Mouse (Mus musculus): Measurements from ENCODE around the gene Zfp59. TPM values are rescaled to one million over a fixed set of nuclear protein-coding genes. Genes with fewer than 3 reads are reported as not detected.

Zfp59 gene
- total and polyA plus RNA-seq, 3 experiments, result 4.6 to 6.9 TPM; not detected in 1

Other genes starting within 250 kb of the Zfp59 start
- 69.0 and 73.5 TPM in 2 replicates for gene Akt2, start 247.1 kb upstream of the Zfp59 start, total RNA-seq (2012; rRNA removed)
- 100 to 1,000 TPM in 1 of 2 experiments, not detected in 1; 127 TPM for gene Akt2, start 247.1 kb upstream of the Zfp59 start, polyA plus RNA-seq (2012; ENCODE audit: insufficient read depth in 1 of 2, insufficient read length in 2 of 2, low read depth in 1 of 2, low replicate concordance in 2 of 2, missing spikeins in 1 of 2)
- gene Ttc9b, start 184.7 kb upstream of the Zfp59 start, total RNA-seq (2012; rRNA removed), result 0.13 and 0.19 TPM in 2 replicates
- under 1 TPM in 1 of 2 experiments, not detected in 1; 0.19 TPM for gene Ttc9b, start 184.7 kb upstream of the Zfp59 start, polyA plus RNA-seq (2012; ENCODE audit: insufficient read depth in 1 of 2, insufficient read length in 2 of 2, low read depth in 1 of 2, low replicate concordance in 2 of 2, missing spikeins in 1 of 2)
- gene Map3k10, start 164.0 kb upstream of the Zfp59 start, total RNA-seq (2012; rRNA removed), result 22.0 and 24.8 TPM in 2 replicates
- 10 to 100 TPM in 1 of 2 experiments, not detected in 1; 33.3 TPM for gene Map3k10, start 164.0 kb upstream of the Zfp59 start, polyA plus RNA-seq (2012; ENCODE audit: insufficient read depth in 1 of 2, insufficient read length in 2 of 2, low read depth in 1 of 2, low replicate concordance in 2 of 2, missing spikeins in 1 of 2)
- 1.6 and 1.9 TPM in 2 replicates for gene Zfp607b, start 149.3 kb upstream of the Zfp59 start, total RNA-seq (2012; rRNA removed)
- 1 to 10 TPM in 1 of 2 experiments, not detected in 1; 2.3 TPM for gene Zfp607b, start 149.3 kb upstream of the Zfp59 start, polyA plus RNA-seq (2012; ENCODE audit: insufficient read depth in 1 of 2, insufficient read length in 2 of 2, low read depth in 1 of 2, low replicate concordance in 2 of 2, missing spikeins in 1 of 2)
- gene Zfp60, start 107.2 kb upstream of the Zfp59 start, total RNA-seq (2012; rRNA removed), result 6.5 and 6.7 TPM in 2 replicates
- 100 to 1,000 TPM in 1 of 2 experiments, 1 to 10 TPM in 1; 4.2 to 137 TPM for gene Zfp60, start 107.2 kb upstream of the Zfp59 start, polyA plus RNA-seq (2012; ENCODE audit: insufficient read depth in 1 of 2, insufficient read length in 2 of 2, low read depth in 1 of 2, low replicate concordance in 2 of 2, missing spikeins in 1 of 2)
- 3.0 and 3.2 TPM in 2 replicates for gene Zfp626, start 31.4 kb upstream of the Zfp59 start, total RNA-seq (2012; rRNA removed)
- gene Zfp626, start 31.4 kb upstream of the Zfp59 start, polyA plus RNA-seq (2012; ENCODE audit: insufficient read depth in 1 of 2, insufficient read length in 2 of 2, low read depth in 1 of 2, low replicate concordance in 2 of 2, missing spikeins in 1 of 2), result 1 to 10 TPM in 1 of 2 experiments, not detected in 1; 4.0 TPM
- gene Zfp607a, start 18.9 kb downstream of the Zfp59 start, total RNA-seq (2012; rRNA removed), result 4.0 and 4.4 TPM in 2 replicates
- 1 to 10 TPM in 1 of 2 experiments, not detected in 1; 2.4 TPM for gene Zfp607a, start 18.9 kb downstream of the Zfp59 start, polyA plus RNA-seq (2012; ENCODE audit: insufficient read depth in 1 of 2, insufficient read length in 2 of 2, low read depth in 1 of 2, low replicate concordance in 2 of 2, missing spikeins in 1 of 2)
- 2.0 and 2.3 TPM in 2 replicates for gene Zfp974, start 90.9 kb downstream of the Zfp59 start, total RNA-seq (2012; rRNA removed)
- 1 to 10 TPM in 1 of 2 experiments, not detected in 1; 1.4 TPM for gene Zfp974, start 90.9 kb downstream of the Zfp59 start, polyA plus RNA-seq (2012; ENCODE audit: insufficient read depth in 1 of 2, insufficient read length in 2 of 2, low read depth in 1 of 2, low replicate concordance in 2 of 2, missing spikeins in 1 of 2)
- gene Zfp780b, start 140.6 kb downstream of the Zfp59 start, total RNA-seq (2012; rRNA removed), result 9.7 and 10.6 TPM in 2 replicates
- 1 to 10 TPM in 1 of 2 experiments, not detected in 1; 4.5 TPM for gene Zfp780b, start 140.6 kb downstream of the Zfp59 start, polyA plus RNA-seq (2012; ENCODE audit: insufficient read depth in 1 of 2, insufficient read length in 2 of 2, low read depth in 1 of 2, low replicate concordance in 2 of 2, missing spikeins in 1 of 2)
- gene Zfp850, start 175.5 kb downstream of the Zfp59 start, total RNA-seq (2012; rRNA removed), result 5.1 and 5.2 TPM in 2 replicates
- gene Zfp850, start 175.5 kb downstream of the Zfp59 start, polyA plus RNA-seq (2012; ENCODE audit: insufficient read depth in 1 of 2, insufficient read length in 2 of 2, low read depth in 1 of 2, low replicate concordance in 2 of 2, missing spikeins in 1 of 2), result 1 to 10 TPM in 1 of 2 experiments, not detected in 1; 3.3 TPM
- 267 and 275 TPM in 2 replicates for gene Psmc4, start 211.5 kb downstream of the Zfp59 start, total RNA-seq (2012; rRNA removed)
- gene Psmc4, start 211.5 kb downstream of the Zfp59 start, polyA plus RNA-seq (2012; ENCODE audit: insufficient read depth in 1 of 2, insufficient read length in 2 of 2, low read depth in 1 of 2, low replicate concordance in 2 of 2, missing spikeins in 1 of 2), result 100 to 1,000 TPM in 1 of 2 experiments, not detected in 1; 286 TPM
- gene Fcgbp, start 232.6 kb downstream of the Zfp59 start, total RNA-seq (2012; rRNA removed), result not detected in 2 replicates
- not detected for gene Fcgbp, start 232.6 kb downstream of the Zfp59 start, polyA plus RNA-seq (2012; ENCODE audit: insufficient read depth in 1 of 2, insufficient read length in 2 of 2, low read depth in 1 of 2, low replicate concordance in 2 of 2, missing spikeins in 1 of 2)

Measured in MEL (cell line).